Mouse (Mus musculus): ENCODE results near the gene Olfr850.

Olfr850 gene

DNA sequence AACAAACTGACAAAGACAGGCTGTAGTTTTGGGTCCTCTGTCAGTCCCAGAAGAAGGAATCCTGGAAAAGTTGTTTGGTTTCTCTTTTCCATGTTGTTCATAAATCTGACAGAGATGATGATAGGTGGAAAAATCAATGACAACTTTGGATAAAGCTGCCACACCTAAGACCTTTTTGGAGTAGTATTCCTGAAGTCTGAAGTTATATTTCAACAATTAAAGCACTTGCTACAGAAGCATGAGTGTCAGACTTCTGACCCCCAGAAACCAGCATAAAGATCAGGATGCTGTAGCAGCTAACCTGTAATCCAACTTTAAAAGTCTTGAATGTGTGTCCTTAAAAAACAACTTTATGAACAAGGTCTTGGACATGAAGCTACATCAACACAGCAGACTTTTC, at the start of gene Olfr850:
Gene Olfr850, minus strand, starts transcription at position 101 of the 400 bp plus-strand sequence.
- in situ Hi-C loops (cut with MboI; ENCODE audit: unreplicated experiment in 2 of 2) = no loop called here

DNA sequence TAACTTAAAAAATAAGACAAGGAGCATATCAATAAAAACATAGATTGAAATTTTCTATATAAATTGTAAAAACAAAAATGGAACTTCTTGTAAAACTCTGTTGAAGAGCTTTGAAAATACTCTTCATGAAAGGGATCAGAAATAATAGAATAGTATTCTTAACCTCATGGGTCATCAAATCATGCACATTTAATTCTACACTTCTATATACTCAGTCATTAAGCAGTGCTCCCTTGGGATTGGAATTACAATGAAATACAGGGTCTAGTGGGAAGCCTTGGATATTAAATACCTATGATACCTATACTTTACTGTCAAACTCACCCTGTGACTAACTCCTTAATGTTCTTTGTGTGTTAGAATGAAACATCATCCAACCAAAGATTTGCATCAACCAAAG, 14.9 kb upstream of the Olfr850 start, which contains the start of gene Olfr851:
Gene Olfr851, plus strand, starts transcription at position 301 of the 400 bp plus-strand sequence.
- in situ Hi-C loops (cut with MboI; ENCODE audit: unreplicated experiment in 2 of 2) = no loop called here

DNA sequence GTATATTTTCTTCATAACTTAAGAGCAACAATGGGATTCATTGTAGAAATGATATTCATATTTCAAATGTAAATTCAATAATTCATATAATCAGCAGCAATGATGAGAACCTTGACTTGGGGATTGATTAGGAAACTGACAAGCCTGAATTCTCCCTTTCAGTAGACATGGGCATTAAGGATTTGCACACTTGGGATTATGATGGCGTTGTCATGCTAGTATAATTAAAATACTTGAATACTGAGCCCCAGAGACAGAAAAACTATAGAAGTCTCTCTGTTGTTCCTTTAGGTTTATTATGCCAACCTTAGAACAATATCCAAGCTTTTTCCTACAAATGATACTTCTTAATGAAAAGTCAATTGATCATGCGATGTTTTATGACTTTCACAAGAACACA, 38.1 kb downstream of the Olfr850 start, which contains the start of gene Olfr849:
Gene Olfr849, plus strand, starts transcription at position 301 of the 400 bp plus-strand sequence.
- in situ Hi-C loops (cut with MboI; ENCODE audit: unreplicated experiment in 2 of 2) = no loop called here
